Mouse (Mus musculus) layer of hippocampus, adult 8-10 months (tissue): ENCODE measurements around the gene Timm13. TPM values are rescaled to one million over a fixed set of nuclear protein-coding genes. Genes with fewer than 3 reads are reported as not detected.

ENCODE experiments used
- DNase-seq, 2 experiments: peaks; one replicate each; pipeline ENCODE4 v3.0.0; 2022; ENCODE audit warnings: low spot score in 2 of 2
- total RNA-seq, 4 experiments: library from RNA; stranded (reverse); gene quantifications; 2 replicates each; pipeline ENCODE4 v1.2.4; 2022

Timm13 gene
- total RNA-seq, 4 experiments from 2014 or later = 112 to 139 (median 124) TPM

GRCm38 (mm10) chr10:80909375-80910162, 8.8 kb upstream of the Timm13 start:
- DNase-seq = no peak

GRCm38 (mm10) chr10:80904709-80905108, 3.9 kb upstream of the Timm13 start:
- no peak for DNase-seq

GRCm38 (mm10) chr10:80904004-80904693, 3.4 kb upstream of the Timm13 start:
- DNase-seq = no peak

- DNase-seq = no peak
These were observed 2.5 kb upstream of the Timm13 start for GRCm38 (mm10) chr10:80903282-80903681.

GRCm38 (mm10) chr10:80902273-80902940, 1.6 kb upstream of the Timm13 start:
- DNase-seq = no peak

- no peak for DNase-seq
These were observed 872 bp upstream of the Timm13 start for GRCm38 (mm10) chr10:80901409-80902272.

GRCm38 (mm10) chr10:80899591-80900317, 1.0 kb downstream of the Timm13 start:
- no peak for DNase-seq

GRCm38 (mm10) chr10:80899074-80899473, 1.7 kb downstream of the Timm13 start:
- no peak for DNase-seq

GRCm38 (mm10) chr10:80897861-80898510, 2.8 kb downstream of the Timm13 start:
- peak; percentile 68 to 70 for DNase-seq

- DNase-seq = no peak
These were observed 3.9 kb downstream of the Timm13 start for GRCm38 (mm10) chr10:80896581-80897485.

GRCm38 (mm10) chr10:80895697-80896096, 5.1 kb downstream of the Timm13 start:
- DNase-seq = no peak

- DNase-seq = no peak
These were observed 5.7 kb downstream of the Timm13 start for GRCm38 (mm10) chr10:80895100-80895499.

- no peak for DNase-seq
These were observed 13.6 kb downstream of the Timm13 start for GRCm38 (mm10) chr10:80887181-80887580.

- peak in 1 of 2 experiments; percentile 64 for DNase-seq
These were observed 19.5 kb downstream of the Timm13 start for GRCm38 (mm10) chr10:80881301-80881700.

GRCm38 (mm10) chr10:80880901-80881300, 19.9 kb downstream of the Timm13 start:
- DNase-seq = no peak

GRCm38 (mm10) chr10:80880131-80880641, 20.6 kb downstream of the Timm13 start:
- peak in 1 of 2 experiments; percentile 62 for DNase-seq

GRCm38 (mm10) chr10:80876594-80876993, 24.2 kb downstream of the Timm13 start:
- no peak for DNase-seq

GRCm38 (mm10) chr10:80876028-80876427, 24.7 kb downstream of the Timm13 start:
- DNase-seq = peak in 1 of 2 experiments; percentile 62

GRCm38 (mm10) chr10:80874035-80874434, 26.7 kb downstream of the Timm13 start:
- DNase-seq = no peak
